Mouse (Mus musculus) ES-E14 (cell line): ENCODE measurements around the gene Fry. TPM values are rescaled to one million over a fixed set of nuclear protein-coding genes. Genes with fewer than 3 reads are reported as not detected.

Source experiments
- DNase-seq: peaks from one replicate; pipeline ENCODE4 v3.0.0-alpha.2; 2013; ENCODE audit warnings: low read depth, low spot score
- H3K27ac ChIP-seq: 2 replicates; pipeline ENCODE4 v1.5.1; 2012; ENCODE audit warnings: low read depth, mild to moderate bottlenecking, low read length, moderate library complexity, mixed read lengths; ENCODE audit not compliant: poor library complexity, insufficient read depth, severe bottlenecking
- H3K36me3 ChIP-seq: 2 replicates; pipeline ENCODE4 v1.6.1; 2012; ENCODE audit warnings: mild to moderate bottlenecking, low read length, moderate library complexity, mixed read lengths; ENCODE audit not compliant: control insufficient read depth, poor library complexity, insufficient read depth, severe bottlenecking
- H3K4me1 ChIP-seq, 2 experiments: fragments of 150-350 bp in 1 of 2; sonication (generic) in 1 of 2; 2 replicates each; pipeline ENCODE4 v1.6.1; 2012; ENCODE audit warnings: low read length in 2 of 2, mild to moderate bottlenecking in 1 of 2, mixed read lengths in 1 of 2; ENCODE audit not compliant: control insufficient read depth in 2 of 2, insufficient read depth in 2 of 2, poor library complexity in 1 of 2
- H3K4me3 ChIP-seq, 2 experiments: fragments of 150-350 bp in 1 of 2; sonication (generic) in 1 of 2; 2 replicates each; pipeline ENCODE4 v1.5.1; 2012; ENCODE audit warnings: low read length in 2 of 2, low read depth in 1 of 2, mild to moderate bottlenecking in 1 of 2, mixed read lengths in 1 of 2; ENCODE audit not compliant: insufficient read depth in 1 of 2, poor library complexity in 1 of 2, severe bottlenecking in 1 of 2
- H3K9ac ChIP-seq: 2 replicates; pipeline ENCODE4 v1.6.1; 2012; ENCODE audit warnings: low read depth, mild to moderate bottlenecking, low read length, mixed read lengths; ENCODE audit not compliant: poor library complexity, insufficient read depth, severe bottlenecking
- H3K9me3 ChIP-seq: fragments of 150-350 bp; sonication (generic); 2 replicates; pipeline ENCODE4 v1.6.1; 2012; ENCODE audit warnings: low read depth, mild to moderate bottlenecking, low read length; ENCODE audit not compliant: control insufficient read depth, insufficient read depth
- CHD2 ChIP-seq: IDR thresholded peaks from 2 replicates; pipeline ENCODE4 v1.6.1; 2014; ENCODE audit warnings: mild to moderate bottlenecking, low read depth, low read length, inconsistent platforms
- HCFC1 ChIP-seq: IDR thresholded peaks from 2 replicates; pipeline ENCODE4 v1.6.1; 2012; ENCODE audit warnings: low read length, inconsistent platforms, borderline replicate concordance; ENCODE audit not compliant: insufficient read depth
- MAFK ChIP-seq: IDR thresholded peaks from 2 replicates; pipeline ENCODE4 v1.6.1; 2014; ENCODE audit warnings: mild to moderate bottlenecking, low read depth, low read length, inconsistent platforms; ENCODE audit not compliant: insufficient read depth
- ZC3H11A ChIP-seq: IDR thresholded peaks from 2 replicates; pipeline ENCODE4 v1.6.1; 2012; ENCODE audit warnings: low read depth, mild to moderate bottlenecking, inconsistent platforms, low read length, borderline replicate concordance
- ZNF384 ChIP-seq: IDR thresholded peaks from 2 replicates; pipeline ENCODE4 v1.6.1; 2012; ENCODE audit warnings: low read depth, low read length, inconsistent platforms
- in situ Hi-C, 2 experiments: fragments of 600-800 bp; cut with MboI; formaldehyde crosslinking; loops; one replicate each; pipeline ENCODE4 v1.15.1; 2025; ENCODE audit warnings: low sequenced_read_pairs in 2 of 2, inconsistent platforms in 1 of 2; ENCODE audit not compliant: unreplicated experiment in 2 of 2
- total RNA-seq: library from RNA; depleted of rRNA; stranded (reverse); fragments of 300-350 nt; gene quantifications from 2 replicates; pipeline ENCODE4 v1.2.3, GENCODE M21; 2012

Gene Fry
- total RNA-seq, 1 experiment: 8.4 TPM

DNA sequence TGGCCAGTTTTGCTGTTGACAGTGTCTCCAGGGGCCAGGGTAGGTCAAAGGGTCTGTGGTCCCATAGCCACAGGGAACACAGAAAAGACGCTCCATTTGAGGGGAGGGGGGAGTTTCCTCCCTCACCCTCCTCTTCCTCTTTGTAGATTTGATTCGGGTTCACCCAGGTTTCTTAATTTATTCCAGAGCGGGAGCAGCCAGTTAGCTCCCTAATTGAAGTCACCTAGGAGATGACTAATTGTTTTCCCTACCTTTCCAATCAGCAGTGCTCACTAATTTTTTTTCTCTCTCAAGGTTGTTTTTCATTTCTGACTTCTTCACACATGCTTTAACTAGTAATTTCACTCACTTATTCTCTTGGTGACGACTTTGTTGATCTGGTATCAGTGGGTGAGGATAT, 399.6 kb downstream of the Fry start, which contains the start of gene Zar1l:
Gene Zar1l, minus strand, starts transcription at position 101 of the 400 bp plus-strand sequence.
- Histone ChIP-seq H3K4me1 (peaks cover 3 to 7% of the 10 kb centered on the region in 2 experiments; a peak in 1 of 4 replicates), H3K27ac (no peak within 1 kb of the TSS), H3K9me3 (no peaks in the 10 kb centered on the region), H3K36me3 (no peaks in the 10 kb centered on the region), H3K4me3 (peak within 1 kb of the TSS; percentile 32 to 37; a peak in 2 of 4 replicates), H3K9ac (peak within 1 kb of the TSS; percentile 45)
- DNase-seq: no peak
- TF ChIP-seq CHD2 (no peak), ZC3H11A (no peak), ZNF384 (no peak), HCFC1 (no peak), MAFK (no peak)
- in situ Hi-C loops: no loop called here

DNA sequence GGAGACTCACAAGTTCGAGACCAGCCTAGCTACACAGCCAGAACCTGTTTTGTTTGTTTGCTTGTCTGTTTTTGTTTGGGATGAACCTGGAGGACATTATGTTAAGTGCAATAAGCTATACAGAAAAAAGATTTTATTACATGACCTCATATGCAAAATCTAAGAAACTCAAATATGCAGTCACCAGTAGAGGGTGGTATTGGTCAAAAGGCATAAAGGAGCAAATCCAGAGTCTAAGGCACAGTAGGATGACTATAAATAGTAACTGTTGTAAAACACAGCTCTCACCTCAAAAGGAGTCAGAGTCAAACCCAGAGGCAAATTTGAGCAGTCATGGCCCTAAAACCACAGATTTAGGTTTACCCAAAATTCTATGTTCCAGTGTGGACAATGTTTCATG, 401.1 kb downstream of the Fry start:
- Histone ChIP-seq H3K4me1 (peaks cover 3 to 7% of the 10 kb centered on the region in 2 experiments; a peak in 1 of 4 replicates), H3K9ac (no peak overlapping the region), H3K36me3 (0 out of 2 replicates have a peak, but pooled peaks cover under 1% of the 10 kb centered on the region), H3K4me3 (no peak overlapping the region), H3K9me3 (no peaks in the 10 kb centered on the region), H3K27ac (no peak overlapping the region)
- DNase-seq: no peak
- in situ Hi-C loops: no loop called here
- no peak for TF ChIP-seq ZNF384
- TF ChIP-seq CHD2: no peak
- TF ChIP-seq MAFK: no peak
- TF ChIP-seq HCFC1: no peak
- TF ChIP-seq ZC3H11A: no peak

DNA sequence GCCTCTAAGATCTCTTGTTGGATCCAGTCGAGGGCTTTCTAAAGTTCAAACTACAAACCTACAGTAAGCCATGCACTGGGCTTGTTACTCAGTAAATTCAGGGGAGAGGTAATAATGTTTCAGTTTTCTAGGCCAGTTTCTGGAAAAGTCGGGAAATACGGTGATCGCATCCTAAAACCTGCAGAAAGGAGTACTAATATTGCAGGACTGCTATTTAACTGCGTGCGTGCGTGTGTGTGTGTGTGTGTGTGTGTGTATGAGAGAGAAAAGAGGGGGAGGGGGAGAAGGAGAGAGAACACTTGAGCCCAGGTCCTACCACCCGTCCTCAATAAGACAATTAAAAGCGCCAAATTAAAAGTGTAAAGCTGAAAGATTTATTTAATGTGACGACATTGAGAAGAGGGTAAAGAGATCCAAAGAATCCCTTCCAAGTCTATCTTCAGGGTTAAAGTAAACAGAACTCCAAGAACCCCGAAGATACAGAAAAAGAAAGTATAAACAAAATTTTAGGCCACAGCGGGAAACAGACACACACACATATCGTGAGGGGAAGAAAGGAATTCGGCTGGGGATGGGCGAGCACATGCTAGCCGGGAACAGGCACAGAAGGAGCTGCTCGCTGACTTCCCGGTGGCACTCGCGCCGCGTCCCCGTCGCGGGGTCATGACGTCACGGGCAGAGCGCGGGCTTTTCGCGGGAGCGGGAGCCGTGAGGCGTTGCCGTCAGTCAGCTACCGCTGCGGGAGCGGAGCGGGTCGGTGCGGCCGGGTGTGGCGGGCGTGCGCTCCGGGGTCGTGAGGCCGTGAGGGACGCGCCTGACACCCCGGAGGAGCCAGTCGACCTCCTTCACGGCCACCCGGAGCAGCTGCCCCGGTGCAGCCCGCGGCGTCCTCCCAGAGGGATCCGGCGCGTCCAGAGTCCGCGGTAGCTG, 403.8 kb downstream of the Fry start, which contains the start of gene Brca2:
Gene Brca2, plus strand, starts transcription at position 694 of the 930 bp plus-strand sequence.
- Histone ChIP-seq H3K36me3 (0 out of 2 replicates have a peak, but pooled peaks cover 2% of the 10 kb centered on the region), H3K27ac (peak within 1 kb of the TSS; percentile 51), H3K9ac (peak within 1 kb of the TSS; percentile 98), H3K9me3 (no peaks in the 10 kb centered on the region), H3K4me3 (peak within 1 kb of the TSS; percentile 68 to 95), H3K4me1 (peaks cover 0 to 4% of the 10 kb centered on the region in 2 experiments; a peak in 1 of 4 replicates)
- in situ Hi-C loops: no loop called here
- peak; percentile 72 for DNase-seq
- TF ChIP-seq MAFK (no peak), CHD2 (no peak), ZNF384 (no peak), HCFC1 (peak; percentile 81)

DNA sequence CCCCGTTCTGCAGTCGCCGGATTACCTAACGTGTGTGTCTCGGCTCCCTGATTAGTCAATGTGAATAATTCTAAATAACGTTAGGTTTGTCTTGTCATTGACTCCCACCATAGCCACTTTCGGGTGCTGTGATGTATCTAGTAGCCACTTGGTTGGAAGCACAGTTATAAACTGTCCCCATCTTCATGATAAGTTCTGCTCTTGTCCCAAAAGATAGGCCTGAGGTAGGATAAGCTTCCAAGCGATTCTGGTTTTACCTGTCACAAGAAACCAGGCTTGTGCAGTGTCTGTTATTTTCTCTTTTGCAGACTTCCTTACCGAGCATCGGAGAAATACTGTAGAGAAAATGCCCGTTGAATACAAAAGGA, 404.4 kb downstream of the Fry start:
- in situ Hi-C loops: no loop called here
- 0 out of 2 replicates have a peak, but pooled peaks cover 2% of the 10 kb centered on the region for H3K36me3 ChIP-seq

More for the DNA sequence above, 404.4 kb downstream of the Fry start:
- no peaks in the 10 kb centered on the region for H3K9me3 ChIP-seq
- no peaks in the 10 kb centered on the region for H3K4me1 ChIP-seq
- peak overlapping the region; percentile 98 for H3K9ac ChIP-seq
- peak overlapping the region; percentile 68 to 95 for H3K4me3 ChIP-seq
- peak overlapping the region; percentile 51 for H3K27ac ChIP-seq
- TF ChIP-seq ZC3H11A (no peak), CHD2 (no peak), HCFC1 (no peak), MAFK (no peak), ZNF384 (no peak)
- DNase-seq: peak; percentile 6
